Mouse (Mus musculus): ENCODE results near the gene AL607142.1. TPM values are rescaled to one million over a fixed set of nuclear protein-coding genes. Genes with fewer than 3 reads are reported as not detected.
A peak's percentile ranks its signal among the peaks of the same experiment; 100 is the strongest.

Gene AL607142.1
- total and polyA plus RNA-seq, 2 experiments from 2014 or later = not detected

DNA sequence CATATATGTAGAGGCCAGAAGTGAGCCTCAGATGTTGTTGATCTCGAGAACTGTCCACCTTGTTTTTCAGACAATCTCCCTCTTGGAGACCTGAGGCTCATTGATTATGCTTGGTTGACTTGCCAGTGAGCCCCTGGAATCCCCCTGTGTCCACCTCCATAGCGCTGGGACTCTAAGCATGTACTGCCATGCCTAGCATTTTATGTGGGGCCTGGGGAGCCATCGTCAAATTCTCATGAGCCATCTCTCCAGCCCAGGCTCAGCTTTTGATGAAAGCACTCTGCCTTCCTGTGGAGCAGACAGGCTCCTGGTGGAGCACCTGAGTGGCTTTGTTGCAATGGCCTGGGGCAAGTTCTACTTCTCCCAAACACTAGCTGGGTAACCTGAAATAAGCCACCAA, 14.9 kb upstream of the AL607142.1 start:
- H3K27ac ChIP-seq (ENCODE audit: low read depth, low read length) = no peak overlapping the region
- DNase-seq (ENCODE audit: low spot score) = no peak
- no peaks in the 10 kb centered on the region for H3K9me3 ChIP-seq (ENCODE audit: low read length)
- no peak overlapping the region for H3K4me2 ChIP-seq (ENCODE audit: low read depth, low read length, poor library complexity, severe bottlenecking)
- no peak for ATAC-seq (ENCODE audit: low FRiP score)
- 90% methylated on average over 3 of the region's 3 CpGs for WGBS
- no peaks in the 10 kb centered on the region for H3K4me1 ChIP-seq (ENCODE audit: insufficient read depth, low read length)
- H3K36me3 ChIP-seq (ENCODE audit: insufficient read depth, low read length) = no peaks in the 10 kb centered on the region
- no peak overlapping the region for H3K9ac ChIP-seq (replicated peaks; ENCODE audit: low read length, poor library complexity, severe bottlenecking)
- TF ChIP-seq CTCF (IDR thresholded peaks at IDR 0.05) = no peak
- H3K4me3 ChIP-seq (ENCODE audit: low read depth, low read length) = no peak overlapping the region
- no peaks in the 10 kb centered on the region for H3K27me3 ChIP-seq (ENCODE audit: insufficient read depth, low read length)

DNA sequence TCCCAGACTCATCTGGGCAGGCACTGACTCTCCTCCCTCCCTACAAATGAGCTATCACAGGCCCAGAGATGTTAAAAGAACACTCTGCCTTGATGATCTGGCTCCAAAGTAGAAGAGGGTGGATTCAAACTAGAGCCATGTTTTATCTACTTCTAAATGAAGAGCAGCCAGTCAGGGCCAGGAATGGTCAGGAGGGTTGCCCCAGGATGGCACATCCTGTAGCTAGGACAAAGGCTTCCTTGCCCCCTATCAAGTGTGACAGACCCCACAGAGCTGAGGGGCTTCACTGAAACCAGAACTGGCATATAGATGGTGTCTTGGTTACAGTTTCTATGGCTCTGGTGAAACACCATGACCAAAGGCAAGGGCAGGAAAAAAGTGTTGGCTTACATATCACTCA, 12.3 kb upstream of the AL607142.1 start:
- H3K4me2 ChIP-seq (ENCODE audit: low read depth, low read length, poor library complexity, severe bottlenecking) = no peak overlapping the region
- H3K36me3 ChIP-seq (ENCODE audit: insufficient read depth, low read length) = no peaks in the 10 kb centered on the region
- H3K4me1 ChIP-seq (ENCODE audit: insufficient read depth, low read length) = no peaks in the 10 kb centered on the region
- H3K27ac ChIP-seq (ENCODE audit: low read depth, low read length) = no peak overlapping the region
- H3K27me3 ChIP-seq (ENCODE audit: insufficient read depth, low read length) = no peaks in the 10 kb centered on the region
- H3K9ac ChIP-seq (replicated peaks; ENCODE audit: low read length, poor library complexity, severe bottlenecking) = no peak overlapping the region
- H3K4me3 ChIP-seq (ENCODE audit: low read depth, low read length) = no peak overlapping the region
- ATAC-seq (ENCODE audit: low FRiP score) = no peak
- DNase-seq (ENCODE audit: low spot score) = no peak
- no peaks in the 10 kb centered on the region for H3K9me3 ChIP-seq (ENCODE audit: low read length)
- no peak for TF ChIP-seq CTCF (IDR thresholded peaks at IDR 0.05)

DNA sequence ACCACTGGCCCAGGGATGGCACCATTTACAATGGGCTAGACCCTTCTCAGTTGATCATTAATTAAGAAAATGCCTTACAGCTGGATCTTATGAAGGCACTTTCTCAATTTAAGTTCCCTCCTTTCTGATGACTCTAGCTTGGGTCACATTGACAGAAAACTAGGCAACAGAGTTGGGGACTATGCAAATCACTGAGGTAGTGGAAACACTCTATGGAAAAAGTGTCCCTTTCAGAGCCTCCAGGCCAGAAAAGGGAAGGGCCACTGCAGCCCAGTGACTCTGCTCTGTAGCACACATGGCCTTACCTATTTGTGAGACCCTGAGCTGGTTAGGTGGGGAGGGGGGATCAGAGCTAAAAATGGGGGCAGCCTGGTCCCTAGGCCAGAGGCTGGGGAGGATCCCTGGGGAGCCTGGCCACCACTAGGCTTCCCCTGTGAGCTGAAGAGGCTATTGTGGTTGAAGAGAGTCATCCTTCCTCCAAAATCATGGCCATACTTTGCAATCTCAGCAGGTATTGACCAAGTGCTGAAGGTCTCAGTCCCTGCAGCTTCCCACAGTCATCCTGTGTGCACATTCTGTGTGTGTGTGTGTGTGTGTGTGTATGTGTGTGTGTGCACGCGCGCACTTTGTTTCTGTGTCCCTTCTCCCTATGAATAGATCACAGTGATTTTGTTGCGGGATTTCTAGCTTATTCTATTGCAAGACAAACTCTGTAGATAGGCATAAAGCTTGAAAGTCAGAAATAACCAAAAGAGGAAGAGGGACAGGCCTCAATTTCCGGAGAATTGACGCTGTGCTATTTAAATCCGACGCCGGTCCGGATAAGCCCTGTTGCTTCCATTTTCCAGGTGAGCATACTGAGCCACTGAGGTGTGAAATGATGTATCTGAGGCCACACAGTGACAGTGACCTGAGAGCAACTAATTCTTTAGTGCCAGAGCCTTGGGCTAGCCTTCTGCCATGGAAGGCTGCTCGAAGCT, 11.5 kb upstream of the AL607142.1 start:
- H3K4me1 ChIP-seq (ENCODE audit: insufficient read depth, low read length) = no peaks in the 10 kb centered on the region
- no peak for DNase-seq (ENCODE audit: low spot score)

DNA sequence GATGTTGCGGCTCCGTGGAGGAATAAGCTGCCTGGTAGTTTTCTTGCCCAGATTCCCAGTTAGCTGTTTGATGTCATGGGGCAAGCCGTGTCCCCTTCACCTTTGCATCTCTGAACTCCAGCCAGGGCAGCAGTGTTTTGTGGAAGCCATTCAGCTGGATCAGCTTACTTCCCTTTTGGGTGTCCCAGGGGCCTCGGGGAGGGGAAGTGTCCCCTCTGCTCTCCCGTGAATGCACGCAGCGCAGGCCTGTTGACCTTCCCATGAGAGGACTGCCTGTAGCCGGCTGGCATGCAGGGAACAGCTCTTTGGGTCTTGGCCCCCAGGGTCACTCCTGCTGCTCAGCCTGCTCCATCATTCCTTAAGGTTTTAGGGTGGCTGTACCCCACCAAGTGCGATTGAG, 10.7 kb upstream of the AL607142.1 start:
- H3K27ac ChIP-seq (ENCODE audit: low read depth, low read length) = no peak overlapping the region
- 78% methylated on average over 9 of the region's 9 CpGs for WGBS
- H3K4me3 ChIP-seq (ENCODE audit: low read depth, low read length) = no peak overlapping the region
- no peaks in the 10 kb centered on the region for H3K9me3 ChIP-seq (ENCODE audit: low read length)
- TF ChIP-seq CTCF (IDR thresholded peaks at IDR 0.05) = no peak
- H3K36me3 ChIP-seq (ENCODE audit: insufficient read depth, low read length) = no peaks in the 10 kb centered on the region
- H3K4me2 ChIP-seq (ENCODE audit: low read depth, low read length, poor library complexity, severe bottlenecking) = no peak overlapping the region
- no peak for ATAC-seq (ENCODE audit: low FRiP score)
- no peak for DNase-seq (ENCODE audit: low spot score)
- H3K27me3 ChIP-seq (ENCODE audit: insufficient read depth, low read length) = no peaks in the 10 kb centered on the region
- H3K4me1 ChIP-seq (ENCODE audit: insufficient read depth, low read length) = no peaks in the 10 kb centered on the region
- no peak overlapping the region for H3K9ac ChIP-seq (replicated peaks; ENCODE audit: low read length, poor library complexity, severe bottlenecking)

More for the DNA sequence above, 11.5 kb upstream of the AL607142.1 start:
- no peak for ATAC-seq (ENCODE audit: low FRiP score)
- Histone ChIP-seq H3K27ac (ENCODE audit: low read depth, low read length) (no peak overlapping the region), H3K4me3 (ENCODE audit: low read depth, low read length) (no peak overlapping the region), H3K9ac (replicated peaks; ENCODE audit: low read length, poor library complexity, severe bottlenecking) (no peak overlapping the region), H3K4me2 (ENCODE audit: low read depth, low read length, poor library complexity, severe bottlenecking) (no peak overlapping the region), H3K36me3 (ENCODE audit: insufficient read depth, low read length) (no peaks in the 10 kb centered on the region), H3K27me3 (ENCODE audit: insufficient read depth, low read length) (no peaks in the 10 kb centered on the region), H3K9me3 (ENCODE audit: low read length) (no peaks in the 10 kb centered on the region)
- no peak for TF ChIP-seq CTCF (IDR thresholded peaks at IDR 0.05)
- 85% methylated on average over 11 of the region's 11 CpGs for WGBS

DNA sequence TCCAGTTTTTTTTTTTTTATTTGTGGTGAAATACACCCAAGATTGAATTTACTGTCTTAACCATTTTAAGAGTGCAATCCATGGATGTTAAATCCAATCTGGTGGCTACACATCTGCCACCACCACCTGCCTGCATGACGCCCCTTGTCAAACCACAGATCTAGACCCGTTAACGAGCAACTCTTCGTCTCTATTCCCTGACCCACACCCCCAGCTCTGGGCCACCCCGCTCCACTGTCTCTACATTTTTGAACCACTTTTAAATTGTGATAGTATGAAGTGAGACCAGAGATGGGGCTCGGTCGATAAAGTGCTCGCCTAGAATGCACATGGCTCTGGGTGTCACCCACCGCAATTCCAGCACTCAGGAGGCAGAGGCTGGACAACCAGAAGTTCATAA, 8.3 kb upstream of the AL607142.1 start:
- Histone ChIP-seq H3K27ac (ENCODE audit: low read depth, low read length) (no peak overlapping the region), H3K27me3 (ENCODE audit: insufficient read depth, low read length) (no peaks in the 10 kb centered on the region)
- 93% methylated on average over 9 of the region's 9 CpGs for WGBS

DNA sequence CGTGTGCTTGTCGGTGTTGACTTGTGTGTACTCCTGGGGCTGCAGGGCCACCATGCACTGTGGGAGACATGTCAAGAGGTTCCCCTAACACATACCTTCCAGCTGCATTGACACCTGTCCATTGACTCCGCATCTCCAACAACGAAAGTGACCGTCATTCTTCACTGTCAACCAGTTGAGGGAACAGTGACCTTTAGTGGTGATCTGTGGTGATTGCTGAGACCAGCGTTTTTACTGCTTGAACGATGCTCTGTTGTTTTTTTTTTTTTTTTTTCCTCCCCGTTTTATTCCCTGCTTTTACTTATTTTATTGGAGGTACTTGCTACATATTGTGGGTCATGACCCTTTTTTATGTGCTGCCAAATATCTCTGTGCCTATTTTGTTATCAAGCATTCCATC, 7.3 kb upstream of the AL607142.1 start:
- Histone ChIP-seq H3K4me1 (ENCODE audit: insufficient read depth, low read length) (no peaks in the 10 kb centered on the region), H3K9ac (replicated peaks; ENCODE audit: low read length, poor library complexity, severe bottlenecking) (no peak overlapping the region), H3K27me3 (ENCODE audit: insufficient read depth, low read length) (no peaks in the 10 kb centered on the region), H3K9me3 (ENCODE audit: low read length) (no peaks in the 10 kb centered on the region), H3K36me3 (ENCODE audit: insufficient read depth, low read length) (no peaks in the 10 kb centered on the region), H3K4me3 (ENCODE audit: low read depth, low read length) (no peak overlapping the region), H3K27ac (ENCODE audit: low read depth, low read length) (no peak overlapping the region), H3K4me2 (ENCODE audit: low read depth, low read length, poor library complexity, severe bottlenecking) (no peak overlapping the region)
- DNase-seq (ENCODE audit: low spot score) (no peak), ATAC-seq (ENCODE audit: low FRiP score) (no peak)
- WGBS = 87% methylated on average over 8 of the region's 8 CpGs
- TF ChIP-seq CTCF (IDR thresholded peaks at IDR 0.05) = peak; percentile 28

More for the DNA sequence above, 8.3 kb upstream of the AL607142.1 start:
- TF ChIP-seq CTCF (IDR thresholded peaks at IDR 0.05) = no peak
- H3K4me3 ChIP-seq (ENCODE audit: low read depth, low read length) = no peak overlapping the region
- H3K4me1 ChIP-seq (ENCODE audit: insufficient read depth, low read length) = no peaks in the 10 kb centered on the region
- DNase-seq (ENCODE audit: low spot score) (no peak), ATAC-seq (ENCODE audit: low FRiP score) (no peak)
- no peak overlapping the region for H3K9ac ChIP-seq (replicated peaks; ENCODE audit: low read length, poor library complexity, severe bottlenecking)
- no peaks in the 10 kb centered on the region for H3K9me3 ChIP-seq (ENCODE audit: low read length)
- H3K4me2 ChIP-seq (ENCODE audit: low read depth, low read length, poor library complexity, severe bottlenecking) = no peak overlapping the region
- H3K36me3 ChIP-seq (ENCODE audit: insufficient read depth, low read length) = no peaks in the 10 kb centered on the region

Data from midbrain, postnatal 0 days (tissue).